Mouse (Mus musculus): ENCODE results near the gene Rreb1.

The Rreb1 gene

GRCm38 (mm10) chr13:37958498-37959238 is 180.5 kb downstream of the Rreb1 start:
- DNase-seq = no peak

- no peak for DNase-seq
Measured at GRCm38 (mm10) chr13:37959239-37959907, 181.2 kb downstream of the Rreb1 start.

- no peak for DNase-seq
Measured at GRCm38 (mm10) chr13:37959936-37960335, 181.7 kb downstream of the Rreb1 start.

GRCm38 (mm10) chr13:37962541-37962940 is 184.3 kb downstream of the Rreb1 start:
- DNase-seq = no peak

- peak; percentile 84 for DNase-seq
Measured at GRCm38 (mm10) chr13:37963354-37964007, 185.3 kb downstream of the Rreb1 start.

GRCm38 (mm10) chr13:37964128-37965087 is 186.2 kb downstream of the Rreb1 start:
- no peak for DNase-seq

GRCm38 (mm10) chr13:37965126-37965914 is 187.1 kb downstream of the Rreb1 start:
- DNase-seq = no peak

- no peak for DNase-seq
Measured at GRCm38 (mm10) chr13:37966256-37967051, 188.3 kb downstream of the Rreb1 start.

- DNase-seq = peak; percentile 69
Measured at GRCm38 (mm10) chr13:37967052-37967437, 188.8 kb downstream of the Rreb1 start.

GRCm38 (mm10) chr13:37967565-37967964 is 189.4 kb downstream of the Rreb1 start:
- DNase-seq = no peak

GRCm38 (mm10) chr13:37969337-37969736 is 191.1 kb downstream of the Rreb1 start:
- peak; percentile 94 for DNase-seq

GRCm38 (mm10) chr13:37969988-37970387 is 191.8 kb downstream of the Rreb1 start:
- DNase-seq = no peak

GRCm38 (mm10) chr13:37970887-37971530 is 192.8 kb downstream of the Rreb1 start:
- peak; percentile 35 for DNase-seq

GRCm38 (mm10) chr13:37974036-37974435 is 195.8 kb downstream of the Rreb1 start:
- no peak for DNase-seq

- no peak for DNase-seq
Measured at GRCm38 (mm10) chr13:37974731-37975130, 196.5 kb downstream of the Rreb1 start.

- DNase-seq = no peak
Measured at GRCm38 (mm10) chr13:37979506-37979905, 201.3 kb downstream of the Rreb1 start.

GRCm38 (mm10) chr13:37980346-37980745 is 202.1 kb downstream of the Rreb1 start:
- no peak for DNase-seq

- DNase-seq = no peak
Measured at GRCm38 (mm10) chr13:37981063-37981462, 202.9 kb downstream of the Rreb1 start.

GRCm38 (mm10) chr13:37986166-37986565 is 208.0 kb downstream of the Rreb1 start:
- DNase-seq = no peak

- DNase-seq = no peak
Measured at GRCm38 (mm10) chr13:37989701-37990100, 211.5 kb downstream of the Rreb1 start.
